Mouse (Mus musculus): ENCODE measurements at regions not wholly inside any gene's neighbourhood (a gene's known extent, or its start where the extent isn't known, plus 50 kb on each side); places are given as distances from the start of the nearest gene placed in this dataset.

DNA sequence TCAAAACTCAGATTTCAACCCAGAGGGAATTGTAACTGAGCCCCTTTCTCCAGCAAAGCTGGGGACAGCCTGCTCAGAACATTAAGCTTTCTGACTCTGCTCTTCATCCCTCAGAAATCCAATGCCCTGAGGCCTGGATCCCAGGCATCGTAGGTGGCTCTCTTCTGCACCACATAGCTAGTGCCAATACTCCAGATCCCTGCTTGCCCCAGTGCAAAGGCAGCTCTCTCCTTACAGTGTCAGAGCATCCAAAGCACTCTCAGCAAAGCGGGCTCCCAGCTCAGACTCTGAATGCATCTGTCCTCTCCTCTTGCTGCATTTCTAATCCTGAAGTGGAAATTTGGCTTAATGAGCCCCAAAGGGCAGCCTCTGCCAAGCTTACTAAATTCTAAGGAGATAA, 59.4 kb upstream of the Ddit4l start:
- no peak for DNase-seq (ENCODE audit: low read depth, low spot score)

DNA sequence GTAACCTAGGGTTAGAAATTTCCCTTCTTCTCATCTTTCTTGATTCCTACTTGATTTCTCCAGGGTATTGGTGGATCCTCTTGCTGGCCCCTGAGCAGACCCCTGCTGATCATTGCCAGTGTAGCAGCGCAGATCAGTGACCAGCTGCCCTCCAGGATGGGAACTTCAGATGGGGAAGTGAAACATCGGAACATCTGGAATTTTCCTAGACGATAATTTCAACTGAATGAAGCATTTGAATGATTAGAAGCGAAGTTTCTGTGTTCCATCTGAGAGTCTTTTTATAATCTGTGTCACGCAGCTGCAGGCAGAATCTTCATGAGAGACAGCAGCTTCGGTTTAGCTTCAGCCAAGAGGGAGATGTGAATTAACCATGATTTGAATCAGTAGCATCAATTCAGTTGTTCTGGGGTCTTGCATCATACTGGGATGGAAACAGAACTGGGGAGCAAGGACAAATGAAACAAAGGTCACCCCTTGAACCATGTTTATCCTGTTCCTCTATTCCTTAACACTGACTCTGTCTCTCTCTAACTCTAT, 57.8 kb upstream of the Ddit4l start:
- no peak for DNase-seq (ENCODE audit: low read depth, low spot score)

DNA sequence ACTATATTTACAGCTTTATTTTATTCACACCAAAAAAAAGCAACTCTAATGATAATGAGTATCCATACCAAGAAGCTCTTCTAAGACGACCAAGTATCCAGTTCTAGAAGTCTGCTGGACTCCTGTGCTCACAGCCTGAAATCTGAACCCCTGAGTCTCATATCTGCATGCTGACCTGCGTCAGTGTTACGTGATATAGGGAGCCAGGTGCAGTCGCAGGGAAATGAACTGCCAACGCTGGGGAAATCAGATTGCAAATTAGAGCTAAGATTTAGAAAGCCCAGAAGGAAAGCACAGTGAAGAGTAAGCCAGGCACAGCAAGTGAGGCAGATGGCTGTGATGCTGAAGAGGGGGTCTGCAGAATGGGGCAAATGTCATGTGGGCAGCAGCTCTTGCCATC, 57.1 kb upstream of the Ddit4l start:
- DNase-seq (ENCODE audit: low read depth, low spot score): no peak

DNA sequence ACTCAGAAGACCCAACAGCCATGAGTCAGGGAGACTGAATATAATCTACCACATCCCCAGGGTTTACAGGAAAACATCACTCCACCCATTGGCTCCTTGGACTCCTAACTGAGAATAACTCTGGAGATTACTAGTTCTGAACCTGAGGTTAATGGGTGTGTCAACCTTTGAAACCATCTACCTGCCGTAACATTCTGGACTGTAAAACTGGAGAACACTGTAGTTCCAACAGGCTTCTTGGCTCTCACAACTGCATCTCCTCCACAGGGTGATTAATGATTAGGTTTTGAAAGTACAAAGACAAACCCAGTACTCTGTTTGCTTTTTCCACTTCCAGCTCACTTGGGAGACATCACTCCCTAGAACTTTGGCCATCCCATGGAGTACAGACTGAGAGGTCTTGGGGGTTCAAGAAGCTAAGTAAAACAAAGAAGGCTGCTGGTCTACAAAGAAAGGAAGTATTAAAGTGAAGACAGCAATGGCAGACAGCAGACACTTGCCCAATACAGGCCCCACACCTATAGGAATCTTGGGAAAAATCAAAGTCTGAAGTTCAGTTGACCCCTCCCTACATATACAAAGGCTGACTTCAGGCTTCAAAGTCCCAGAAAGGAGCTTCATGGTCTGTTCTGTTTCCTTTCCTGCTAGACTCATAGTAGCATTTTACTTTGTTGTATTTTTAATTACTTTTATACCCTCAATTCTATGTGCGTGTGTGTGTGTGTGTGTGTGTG, 52.7 kb upstream of the Ddit4l start:
- no peak for DNase-seq (ENCODE audit: low read depth, low spot score)

Measured in forelimb bud, embryonic 11.5 days (tissue).